Mouse (Mus musculus): Measurements from ENCODE around the gene Gm21983. TPM values are rescaled to one million over a fixed set of nuclear protein-coding genes. Genes with fewer than 3 reads are reported as not detected.

Gm21983 gene
- polyA plus RNA-seq, 1 experiment from 2014 or later: not detected

GRCm38 (mm10) chr7:27165696-27166095 lies 15.2 kb downstream of the Gm21983 start:
- peak; percentile 10 for ATAC-seq
- no peaks in the 10 kb centered on the region for H3K9me3 ChIP-seq
- H3K9ac ChIP-seq: peak overlapping the region; percentile 83
- peaks cover 48% of the 10 kb centered on the region for H3K4me1 ChIP-seq (replicated peaks)
- no peaks in the 10 kb centered on the region for H3K27me3 ChIP-seq (replicated peaks)
- H3K27ac ChIP-seq: peak overlapping the region; percentile 98
- H3K4me2 ChIP-seq (replicated peaks): peak overlapping the region; percentile 78
- peak overlapping the region; percentile 72 for H3K4me3 ChIP-seq (replicated peaks)
- 2% methylated on average over 8 of the region's 8 CpGs for WGBS
- H3K36me3 ChIP-seq: 0 out of 2 replicates have a peak, but pooled peaks cover 3% of the 10 kb centered on the region

- Histone ChIP-seq H3K36me3 (0 out of 2 replicates have a peak, but pooled peaks cover 3% of the 10 kb centered on the region), H3K27ac (no peak overlapping the region), H3K9ac (peak overlapping the region; percentile 83), H3K9me3 (no peaks in the 10 kb centered on the region), H3K4me2 (replicated peaks) (peak overlapping the region; percentile 78), H3K4me1 (replicated peaks) (peaks cover 52% of the 10 kb centered on the region), H3K27me3 (replicated peaks) (no peaks in the 10 kb centered on the region), H3K4me3 (replicated peaks) (peak overlapping the region; percentile 72)
- 65% methylated on average over 23 of the region's 23 CpGs for WGBS
- ATAC-seq: no peak
Measured at GRCm38 (mm10) chr7:27165007-27165655, 15.8 kb downstream of the Gm21983 start.

GRCm38 (mm10) chr7:27164112-27164947 lies 16.6 kb downstream of the Gm21983 start:
- H3K36me3 ChIP-seq: 0 out of 2 replicates have a peak, but pooled peaks cover 7% of the 10 kb centered on the region
- ATAC-seq: no peak
- no peak overlapping the region for H3K27ac ChIP-seq
- H3K9me3 ChIP-seq: no peaks in the 10 kb centered on the region
- H3K4me2 ChIP-seq (replicated peaks): peak overlapping the region; percentile 78
- peaks cover 55% of the 10 kb centered on the region for H3K4me1 ChIP-seq (replicated peaks)
- H3K9ac ChIP-seq: peak overlapping the region; percentile 83
- no peaks in the 10 kb centered on the region for H3K27me3 ChIP-seq (replicated peaks)
- peak overlapping the region; percentile 72 for H3K4me3 ChIP-seq (replicated peaks)
- 81% methylated on average over 33 of the region's 33 CpGs for WGBS

- no peaks in the 10 kb centered on the region for H3K9me3 ChIP-seq
- peak overlapping the region; percentile 20; the same call in 1 of the 2 replicates for H3K9ac ChIP-seq
- no peak overlapping the region for H3K4me3 ChIP-seq (replicated peaks)
- peaks cover 55% of the 10 kb centered on the region for H3K4me1 ChIP-seq (replicated peaks)
- peaks cover 15% of the 10 kb centered on the region; the same call in 1 of the 2 replicates for H3K36me3 ChIP-seq
- H3K27me3 ChIP-seq (replicated peaks): no peaks in the 10 kb centered on the region
- peak overlapping the region; percentile 78 for H3K4me2 ChIP-seq (replicated peaks)
- no peak for ATAC-seq
- no peak overlapping the region for H3K27ac ChIP-seq
- 78% methylated on average over 5 of the region's 5 CpGs for WGBS
Measured at GRCm38 (mm10) chr7:27163450-27163805, 17.5 kb downstream of the Gm21983 start.

DNA sequence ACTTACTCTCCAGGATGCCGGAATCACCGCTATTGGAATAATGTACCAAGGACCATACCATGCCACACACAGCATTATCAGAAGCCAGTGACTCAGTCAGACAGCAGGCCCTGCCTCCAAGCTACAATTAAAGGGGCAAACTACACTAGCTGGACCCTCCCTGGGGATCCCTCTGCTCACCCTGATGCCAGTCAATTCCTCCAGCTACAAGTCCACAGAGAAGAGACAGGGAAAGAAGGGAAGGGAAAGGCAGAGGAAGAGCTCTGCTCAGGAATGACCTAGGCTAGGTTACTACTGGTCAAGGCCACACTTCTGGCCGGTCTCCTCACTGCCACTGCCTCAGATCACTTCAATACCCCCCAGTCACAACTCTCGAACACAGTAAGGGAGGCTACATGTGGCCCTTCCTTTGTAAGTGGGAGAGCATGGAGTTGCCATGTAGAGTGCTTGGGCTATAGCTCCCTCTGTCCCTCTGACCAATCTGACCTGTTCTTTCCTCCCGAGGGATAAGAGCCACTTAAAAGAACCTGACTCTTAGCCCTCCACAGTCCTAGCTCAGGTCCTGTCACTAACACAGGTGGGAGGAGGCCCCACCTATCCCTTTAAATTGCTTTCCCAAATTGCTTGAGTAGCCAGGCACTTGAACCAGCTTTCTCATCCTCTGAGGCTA lies 18.0 kb downstream of the Gm21983 start:
- Histone ChIP-seq H3K9me3 (no peaks in the 10 kb centered on the region), H3K4me1 (replicated peaks) (peaks cover 55% of the 10 kb centered on the region), H3K9ac (peak overlapping the region; percentile 20; the same call in 1 of the 2 replicates), H3K27ac (no peak overlapping the region), H3K4me3 (replicated peaks) (no peak overlapping the region), H3K4me2 (replicated peaks) (peak overlapping the region; percentile 78; the same call in 1 of the 2 replicates), H3K27me3 (replicated peaks) (no peaks in the 10 kb centered on the region), H3K36me3 (peaks cover 17% of the 10 kb centered on the region; the same call in 1 of the 2 replicates)
- ATAC-seq: no peak
- 76% methylated on average over 5 of the region's 5 CpGs for WGBS

- 84% methylated on average over 4 of the region's 4 CpGs for WGBS
- no peak overlapping the region for H3K9ac ChIP-seq
- no peak overlapping the region for H3K4me3 ChIP-seq (replicated peaks)
- H3K36me3 ChIP-seq: peaks cover 17% of the 10 kb centered on the region; the same call in 1 of the 2 replicates
- H3K4me1 ChIP-seq (replicated peaks): peaks cover 49% of the 10 kb centered on the region
- no peak overlapping the region for H3K4me2 ChIP-seq (replicated peaks)
- no peaks in the 10 kb centered on the region for H3K9me3 ChIP-seq
- no peak overlapping the region for H3K27ac ChIP-seq
- ATAC-seq: no peak
- H3K27me3 ChIP-seq (replicated peaks): no peaks in the 10 kb centered on the region
Measured at GRCm38 (mm10) chr7:27161744-27162143, 19.1 kb downstream of the Gm21983 start.

DNA sequence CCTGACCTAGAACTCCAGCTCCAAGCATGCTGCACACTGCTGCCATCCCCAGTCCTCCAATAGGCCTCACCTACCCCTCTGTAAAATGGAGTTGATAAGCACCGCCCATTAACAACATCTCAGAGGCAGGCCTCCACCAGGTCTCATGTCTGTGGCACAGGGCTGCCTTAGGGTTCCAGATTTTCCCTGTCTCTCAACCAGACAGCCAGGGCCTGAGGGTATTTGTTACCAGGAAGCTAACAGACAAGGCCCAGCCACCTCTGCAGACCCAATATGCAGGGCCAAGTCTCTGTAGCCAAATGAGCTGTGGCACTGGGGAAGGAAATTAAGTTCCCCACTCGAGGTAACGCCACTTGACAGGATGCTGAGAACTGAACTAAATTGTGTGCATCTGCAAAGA lies 20.0 kb downstream of the Gm21983 start:
- ATAC-seq: no peak
- 81% methylated on average over 3 of the region's 3 CpGs for WGBS
- Histone ChIP-seq H3K4me3 (replicated peaks) (no peak overlapping the region), H3K4me1 (replicated peaks) (peaks cover 49% of the 10 kb centered on the region), H3K27ac (no peak overlapping the region), H3K9me3 (no peaks in the 10 kb centered on the region), H3K4me2 (replicated peaks) (no peak overlapping the region), H3K36me3 (peaks cover 17% of the 10 kb centered on the region; the same call in 1 of the 2 replicates), H3K27me3 (replicated peaks) (no peaks in the 10 kb centered on the region), H3K9ac (no peak overlapping the region)

GRCm38 (mm10) chr7:27159882-27160281 lies 21.0 kb downstream of the Gm21983 start:
- Histone ChIP-seq H3K9ac (no peak overlapping the region), H3K27me3 (replicated peaks) (no peaks in the 10 kb centered on the region), H3K4me1 (replicated peaks) (peaks cover 42% of the 10 kb centered on the region), H3K9me3 (no peaks in the 10 kb centered on the region), H3K4me2 (replicated peaks) (no peak overlapping the region), H3K4me3 (replicated peaks) (no peak overlapping the region), H3K27ac (no peak overlapping the region), H3K36me3 (peaks cover 15% of the 10 kb centered on the region; the same call in 1 of the 2 replicates)
- peak; percentile 93 for ATAC-seq
- WGBS: 16% methylated on average over 8 of the region's 8 CpGs

- WGBS: 93% methylated on average over 6 of the region's 6 CpGs
- Histone ChIP-seq H3K9me3 (no peaks in the 10 kb centered on the region), H3K4me2 (replicated peaks) (no peak overlapping the region), H3K27ac (no peak overlapping the region), H3K4me1 (replicated peaks) (peaks cover 36% of the 10 kb centered on the region), H3K27me3 (replicated peaks) (no peaks in the 10 kb centered on the region), H3K4me3 (replicated peaks) (no peak overlapping the region), H3K9ac (no peak overlapping the region), H3K36me3 (peaks cover 15% of the 10 kb centered on the region; the same call in 1 of the 2 replicates)
- no peak for ATAC-seq
Measured at GRCm38 (mm10) chr7:27159256-27159655, 21.6 kb downstream of the Gm21983 start.

DNA sequence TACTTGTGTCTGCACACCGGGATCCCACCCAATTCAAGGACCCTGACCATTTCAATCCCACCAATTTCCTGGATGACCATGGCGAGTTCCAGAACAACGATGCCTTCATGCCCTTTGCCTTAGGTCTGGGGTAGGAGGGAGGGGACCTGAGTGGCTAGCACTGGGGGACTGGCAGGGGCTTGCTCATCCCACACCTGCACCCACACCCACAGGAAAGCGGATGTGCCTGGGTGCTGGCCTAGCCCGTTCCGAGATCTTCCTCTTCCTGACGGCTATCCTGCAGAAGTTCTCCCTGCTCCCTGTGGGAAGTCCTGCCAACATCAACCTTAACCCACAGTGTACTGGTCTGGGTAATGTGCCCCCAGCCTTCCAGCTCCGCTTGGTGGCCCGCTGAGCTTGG lies 22.7 kb downstream of the Gm21983 start:
- WGBS: 96% methylated on average over 9 of the region's 9 CpGs
- Histone ChIP-seq H3K4me3 (replicated peaks) (no peak overlapping the region), H3K4me1 (replicated peaks) (peaks cover 30% of the 10 kb centered on the region), H3K9ac (no peak overlapping the region), H3K27me3 (replicated peaks) (no peaks in the 10 kb centered on the region), H3K27ac (no peak overlapping the region), H3K36me3 (peaks cover 15% of the 10 kb centered on the region; the same call in 1 of the 2 replicates), H3K9me3 (no peaks in the 10 kb centered on the region), H3K4me2 (replicated peaks) (no peak overlapping the region)
- no peak for ATAC-seq

DNA sequence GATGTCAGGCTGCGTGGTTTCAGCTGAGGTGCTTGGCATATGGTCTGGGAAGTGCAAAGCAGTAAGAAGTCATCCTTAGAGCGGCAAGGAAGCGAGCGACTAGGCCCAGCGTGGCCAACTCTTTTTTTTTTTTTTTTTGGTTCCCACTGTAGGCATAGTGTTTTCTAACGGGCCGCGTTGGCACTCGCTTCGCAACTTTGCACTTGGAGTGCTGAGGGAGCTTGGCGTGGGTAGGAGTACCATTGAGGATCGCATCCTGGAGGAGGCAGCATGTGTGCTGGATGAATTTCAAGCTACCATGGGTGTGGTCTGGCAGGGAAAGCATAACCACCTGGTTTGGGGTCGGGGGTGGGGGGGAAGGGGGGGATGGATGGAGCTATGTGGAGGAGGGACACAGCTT lies 24.9 kb downstream of the Gm21983 start:
- H3K4me1 ChIP-seq (replicated peaks): peaks cover 14% of the 10 kb centered on the region
- no peak overlapping the region for H3K4me2 ChIP-seq (replicated peaks)
- no peak overlapping the region for H3K27ac ChIP-seq
- no peaks in the 10 kb centered on the region for H3K9me3 ChIP-seq
- H3K4me3 ChIP-seq (replicated peaks): no peak overlapping the region
- no peaks in the 10 kb centered on the region for H3K27me3 ChIP-seq (replicated peaks)
- peaks cover 15% of the 10 kb centered on the region; the same call in 1 of the 2 replicates for H3K36me3 ChIP-seq
- H3K9ac ChIP-seq: no peak overlapping the region
- ATAC-seq: no peak
- WGBS: 85% methylated on average over 13 of the region's 13 CpGs
